Mouse (Mus musculus) retina, embryonic 14.5 days (tissue): ENCODE measurements around the gene Dnm3.

Experiments
- DNase-seq: peaks from one replicate; pipeline ENCODE4 v3.0.0-alpha.2; 2015; ENCODE audit warnings: low spot score

Dnm3 gene

GRCm38 (mm10) chr1:162075416-162075815, 402.4 kb downstream of the Dnm3 start:
- no peak for DNase-seq

DNA sequence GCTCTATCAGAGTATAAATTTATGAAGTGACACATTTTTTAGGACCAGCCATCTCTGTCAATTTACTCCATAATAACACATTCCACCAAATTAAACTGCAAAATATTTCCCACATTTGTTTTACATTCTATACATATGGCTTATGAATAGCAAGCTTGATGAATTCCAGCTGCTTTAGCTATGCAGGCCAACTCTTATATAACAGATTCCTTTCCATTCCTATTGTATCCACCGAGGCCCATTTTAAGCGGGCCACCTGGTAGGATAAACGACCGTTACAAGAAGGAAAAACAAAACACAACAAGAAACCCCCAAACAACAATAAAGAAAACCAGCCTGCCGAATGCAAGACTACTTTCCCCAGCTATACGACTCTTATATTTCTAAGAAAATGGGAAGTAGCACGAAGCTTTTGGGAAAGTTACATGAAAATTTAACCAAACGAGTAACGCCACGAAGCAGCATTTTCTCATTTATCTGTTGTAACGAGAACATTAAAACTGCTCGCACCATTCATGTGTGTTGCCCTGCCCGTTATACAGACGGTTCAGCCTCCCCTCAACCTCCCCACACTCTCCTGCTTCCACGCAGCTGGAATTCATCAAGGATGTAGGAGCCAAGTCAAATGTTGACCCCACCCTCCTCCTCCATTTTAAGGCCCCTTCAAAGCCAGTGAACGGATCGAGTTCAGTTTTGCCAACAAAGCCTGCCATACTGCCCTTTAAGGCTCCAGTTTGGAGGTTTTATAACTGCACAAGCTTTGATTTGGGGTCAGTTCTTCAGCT, 403.0 kb downstream of the Dnm3 start:
- DNase-seq = no peak

GRCm38 (mm10) chr1:162072917-162073578, 404.8 kb downstream of the Dnm3 start:
- no peak for DNase-seq

DNA sequence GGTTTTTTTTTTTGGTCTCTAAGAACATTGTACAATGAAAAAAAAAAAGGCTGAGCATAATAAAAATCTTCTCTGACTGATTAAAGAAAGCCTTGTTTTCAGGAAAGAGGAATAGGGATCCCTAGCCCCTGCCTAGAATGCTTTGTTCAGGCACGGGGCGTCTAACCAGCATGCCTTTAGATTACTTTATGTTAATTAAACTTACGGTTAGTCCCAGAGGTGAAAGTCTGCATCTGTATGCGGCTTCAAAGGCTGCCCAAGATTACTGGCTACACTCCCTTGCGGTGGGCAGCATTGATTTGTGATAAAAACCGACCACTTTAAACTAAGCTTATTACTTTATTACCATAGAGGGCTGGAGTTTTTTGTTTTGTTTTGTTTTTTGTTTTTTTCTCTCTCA, 424.2 kb downstream of the Dnm3 start:
- DNase-seq = peak; percentile 8

DNA sequence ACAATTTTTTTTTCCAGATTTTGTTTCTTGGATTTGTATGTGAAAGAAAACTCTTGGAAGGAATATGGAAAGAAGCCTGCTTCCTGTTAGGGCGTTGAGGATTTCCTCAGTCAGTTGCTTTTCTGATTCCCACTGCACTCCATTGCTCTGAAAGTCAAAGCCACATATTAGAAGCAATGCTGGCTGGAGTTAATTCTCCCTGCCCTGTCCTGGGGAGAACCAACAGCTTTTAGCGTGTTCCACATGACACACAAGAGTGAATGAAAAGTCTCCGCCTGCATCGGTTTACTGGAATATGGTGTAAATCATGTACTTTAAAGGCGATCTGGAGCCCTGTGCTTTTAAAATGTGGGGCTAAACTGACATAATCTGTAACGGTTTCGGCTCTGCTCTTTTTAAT, 424.6 kb downstream of the Dnm3 start:
- peak; percentile 20 for DNase-seq

GRCm38 (mm10) chr1:162052755-162053154, 425.1 kb downstream of the Dnm3 start:
- no peak for DNase-seq

- DNase-seq = peak; percentile 11
Measured at GRCm38 (mm10) chr1:162052138-162052537, 425.7 kb downstream of the Dnm3 start.

- DNase-seq = no peak
Measured at GRCm38 (mm10) chr1:162051710-162052109, 426.1 kb downstream of the Dnm3 start.

- no peak for DNase-seq
Measured at GRCm38 (mm10) chr1:162047673-162048072, 430.2 kb downstream of the Dnm3 start.

GRCm38 (mm10) chr1:162043788-162044717, 433.8 kb downstream of the Dnm3 start:
- DNase-seq = no peak

DNA sequence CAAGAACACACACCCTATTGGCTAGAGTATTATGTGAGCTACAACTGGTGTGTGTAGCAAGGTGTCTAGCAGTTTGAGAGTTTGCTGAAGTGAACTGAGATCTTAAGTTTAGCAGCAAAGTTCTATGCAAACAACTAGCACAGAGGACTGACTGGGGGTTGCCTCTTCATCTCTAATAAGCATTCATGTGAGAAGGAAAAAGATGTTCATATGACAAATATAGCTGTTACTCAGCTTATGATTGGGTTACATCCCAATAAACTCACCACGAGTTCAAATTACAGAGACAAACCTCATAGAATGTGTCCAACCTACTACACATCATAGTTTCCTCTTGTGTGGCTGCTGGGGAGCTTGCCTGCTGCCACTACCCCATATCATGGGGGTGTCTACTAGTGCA, 434.6 kb downstream of the Dnm3 start:
- no peak for DNase-seq

DNA sequence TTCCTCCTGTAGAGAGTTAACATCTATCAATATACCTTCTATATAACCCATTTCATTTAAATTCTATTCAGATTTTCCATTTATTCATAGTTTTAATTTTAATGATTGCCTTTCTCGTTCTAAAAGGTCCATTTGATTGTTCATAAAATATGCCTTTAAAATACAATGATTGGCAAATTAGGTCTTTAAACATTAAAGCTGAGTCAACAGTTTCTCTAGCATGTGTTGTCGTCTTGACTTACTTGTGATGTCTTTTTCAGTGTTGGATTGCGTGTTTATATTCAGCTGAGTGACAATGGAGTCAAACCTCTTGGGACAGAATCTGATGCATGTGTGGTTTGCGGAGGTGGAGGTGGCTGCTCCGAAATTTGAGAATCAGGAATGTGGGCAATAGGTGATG, 435.4 kb downstream of the Dnm3 start:
- DNase-seq = no peak

DNA sequence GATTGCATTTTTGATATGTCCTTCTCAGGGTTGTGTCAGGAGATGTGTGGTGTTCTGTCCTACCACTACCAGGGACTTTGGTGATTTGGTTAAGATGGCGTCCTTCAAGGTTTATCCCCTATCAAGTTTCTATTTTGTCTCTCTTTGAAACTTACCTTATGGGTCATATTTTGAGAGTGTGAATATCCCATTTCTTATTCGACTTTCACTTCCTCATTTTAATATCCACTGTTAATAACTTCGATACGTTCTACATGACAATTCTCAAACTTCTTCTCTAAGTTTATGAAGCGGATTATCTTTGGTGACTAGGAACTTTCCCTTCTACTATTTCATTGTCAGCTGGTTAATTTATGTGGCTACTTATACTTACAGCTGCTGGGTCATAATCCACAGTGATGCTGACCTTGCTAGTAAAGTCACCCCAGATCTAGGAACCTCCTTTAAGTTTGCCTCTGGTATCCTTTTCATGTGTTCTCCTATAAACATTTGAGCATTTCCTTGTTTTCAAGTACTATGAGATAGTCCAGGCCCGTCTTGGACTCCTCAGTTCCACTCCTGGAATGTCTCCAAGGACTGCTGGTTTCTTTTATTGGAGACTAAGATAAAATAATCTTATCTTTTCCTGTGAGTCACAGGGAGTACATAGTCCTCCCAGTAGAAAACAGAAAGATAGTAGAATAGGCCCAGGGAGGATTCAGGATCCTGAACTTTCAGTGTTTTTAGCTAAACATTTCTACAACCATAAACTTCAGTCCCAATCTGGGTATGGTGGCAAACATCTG, 437.2 kb downstream of the Dnm3 start:
- DNase-seq = no peak

DNA sequence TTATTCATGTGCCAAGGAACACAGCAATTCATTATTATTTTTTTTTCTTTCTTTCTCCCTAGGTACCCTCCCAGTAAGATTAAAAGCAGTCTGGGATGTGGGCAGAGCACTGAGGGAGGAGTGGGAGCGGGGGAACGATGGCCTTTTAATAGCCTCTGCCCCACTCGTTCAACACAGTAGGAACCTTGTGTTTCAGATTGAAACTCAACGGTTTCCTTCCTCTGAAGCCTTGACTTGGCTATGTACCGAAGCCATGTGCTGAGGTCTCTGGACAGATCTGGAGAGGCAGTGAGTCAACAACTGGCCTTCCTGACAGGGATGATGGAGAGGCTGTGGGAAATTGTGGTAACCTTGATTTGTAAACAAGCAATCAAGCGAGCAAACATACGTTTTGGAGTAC, 438.0 kb downstream of the Dnm3 start:
- DNase-seq = no peak

DNA sequence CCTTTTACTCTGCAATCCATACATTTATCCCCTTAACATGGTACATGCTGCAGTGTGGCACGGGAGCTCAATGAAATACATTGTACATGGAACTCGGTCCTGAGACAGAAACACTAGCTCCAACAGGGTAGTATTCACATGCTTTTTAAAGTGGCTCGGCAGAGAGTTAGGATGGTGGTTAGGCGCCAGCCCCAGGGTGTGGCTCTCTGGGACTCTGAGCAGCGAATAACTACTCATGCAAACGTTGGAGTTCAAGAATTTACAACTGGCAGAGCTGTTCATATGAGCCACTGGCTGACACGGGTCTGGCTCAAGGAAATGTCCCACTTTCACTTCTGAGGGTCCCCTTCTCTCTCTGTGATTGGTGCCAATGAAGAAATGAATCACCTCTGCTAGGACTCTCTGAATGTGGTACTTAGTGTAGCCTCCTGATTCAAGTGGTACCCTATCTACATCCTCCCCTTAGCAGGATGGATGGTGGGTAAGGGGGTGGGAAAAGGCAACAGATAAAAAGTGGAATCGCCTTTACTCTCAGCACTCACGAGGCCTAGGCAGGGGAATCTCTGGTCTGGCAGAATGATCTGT, 438.7 kb downstream of the Dnm3 start:
- no peak for DNase-seq

GRCm38 (mm10) chr1:162038431-162038830, 439.4 kb downstream of the Dnm3 start:
- DNase-seq = no peak

GRCm38 (mm10) chr1:162037968-162038421, 439.8 kb downstream of the Dnm3 start:
- DNase-seq = peak; percentile 26

GRCm38 (mm10) chr1:162037185-162037765, 440.6 kb downstream of the Dnm3 start:
- no peak for DNase-seq

DNA sequence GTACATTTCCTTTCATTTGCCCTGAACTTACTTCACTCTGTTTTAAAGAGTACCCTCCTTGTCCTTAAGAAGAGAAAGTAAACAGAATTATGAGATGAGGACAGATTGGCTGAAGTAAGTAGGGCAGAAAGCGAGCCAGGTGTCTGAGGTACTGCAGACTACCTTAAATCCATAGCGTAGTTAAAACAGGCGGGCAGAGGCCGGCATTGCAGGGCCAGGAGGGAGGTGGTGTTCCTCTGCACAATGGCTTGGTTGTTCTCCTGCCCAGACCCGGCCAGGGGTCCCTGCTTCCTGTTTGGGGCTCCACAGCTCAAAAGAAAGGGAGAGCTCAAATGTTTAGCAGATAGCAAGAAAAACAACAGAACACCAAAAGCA, 441.4 kb downstream of the Dnm3 start:
- no peak for DNase-seq

DNA sequence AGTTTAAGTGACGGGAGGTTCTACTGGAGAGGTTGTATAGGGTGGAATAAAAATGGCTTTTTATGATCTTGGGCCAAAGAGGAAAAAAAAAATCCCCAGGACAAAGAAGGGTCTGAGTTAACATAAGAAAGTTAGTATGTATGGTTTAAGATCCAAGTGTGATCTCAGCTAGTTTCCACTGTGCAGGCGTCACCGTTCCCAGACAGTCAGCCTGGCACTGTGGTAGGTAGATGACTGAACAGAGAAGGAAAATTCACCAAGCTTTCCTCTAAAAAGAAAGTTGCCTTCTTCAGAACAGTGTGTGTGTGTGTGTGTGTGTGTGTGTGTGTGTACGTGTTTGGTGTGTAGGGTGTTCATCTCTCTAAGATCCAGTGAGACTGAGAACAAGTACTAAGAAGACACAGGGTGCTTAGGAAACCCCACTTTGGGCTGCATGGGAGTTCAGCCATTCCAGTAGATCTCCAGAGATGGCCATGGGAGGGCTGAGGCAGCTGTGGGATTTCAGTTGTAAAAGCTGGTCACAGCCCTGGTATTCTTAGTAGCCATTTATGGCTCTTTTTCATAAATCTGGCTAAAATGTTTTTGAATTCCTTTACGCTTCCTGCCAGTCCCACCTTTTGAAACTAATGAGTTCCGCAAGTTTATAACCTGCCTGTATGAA, 441.9 kb downstream of the Dnm3 start:
- DNase-seq = no peak
